Comparison of ENCODE assay signal across 7 mouse cellular contexts in the genomic region with DNA sequence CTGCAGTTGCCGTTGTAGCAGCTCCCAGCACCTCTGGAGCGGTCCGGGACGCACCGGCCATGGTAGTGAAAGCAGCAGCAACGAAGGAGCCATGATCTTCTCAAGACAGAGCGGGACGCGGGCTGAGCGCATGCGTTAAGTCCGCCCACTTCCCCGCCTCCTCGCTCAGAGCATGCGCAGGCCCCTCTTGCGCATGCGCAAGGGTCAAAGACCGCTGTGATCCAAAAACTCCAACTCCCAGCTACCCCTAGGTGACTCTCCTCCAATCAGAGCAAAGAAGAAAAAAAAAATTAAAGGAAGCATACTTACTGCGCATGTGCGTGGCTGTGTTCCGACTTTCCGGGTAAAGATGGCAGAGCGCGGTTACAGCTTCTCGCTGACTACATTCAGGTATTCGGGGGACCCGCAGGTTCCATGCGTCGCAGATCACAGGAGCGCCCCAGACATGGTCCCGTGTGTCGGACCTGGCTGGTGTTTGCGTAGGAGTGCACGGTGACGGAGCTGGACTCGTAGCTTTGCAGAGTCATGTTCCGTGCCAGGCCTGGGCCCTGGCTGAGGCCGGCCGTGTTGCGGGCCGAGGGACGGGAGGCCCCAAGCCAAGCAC. TPM values are rescaled to one million over a fixed set of nuclear protein-coding genes. Genes with fewer than 3 reads are reported as not detected.
A peak's percentile ranks its signal among the peaks of the same experiment; 100 is the strongest.
DNase-seq lines count a peak whose midpoint lies in the region; ATAC-seq lines count a peak whose summit lies in the region.

A gene (minus strand): TSS at position 240 of the 604 bp plus-strand sequence.
A gene (plus strand): TSS at position 315 of the 604 bp plus-strand sequence.

- intact Hi-C loops in gastrocnemius, postnatal 36 days (cut with DNase I): no loop called here
- intact Hi-C loops in left cerebral cortex, postnatal 25 days (cut with DNase I): loop anchor here (1.0 to 5.0 kb wide), 2 partner anchors 17 to 136 kb away; a partner anchor contains a TSS

- H3K36me3 ChIP-seq in intestine, embryonic 15.5 days: 0 out of 2 replicates have a peak, but pooled peaks cover 8% of the 10 kb centered on the region
- H3K36me3 ChIP-seq in midbrain, embryonic 10.5 days: peaks cover 43% of the 10 kb centered on the region

- peak; percentile 99 for DNase-seq in adrenal gland, adult 2 months
- DNase-seq in embryo, embryonic 11.5 days (ENCODE audit: low read depth, low spot score): peak; percentile 99
- DNase-seq in gastrocnemius, postnatal 36 days: peak; percentile 93 to 96
- peak; percentile 95 to 99 for DNase-seq in left cerebral cortex, postnatal 25 days (ENCODE audit: low spot score in 2 of 2)
- DNase-seq in midbrain, embryonic 10.5 days (ENCODE audit: low spot score): peak; percentile 97
- DNase-seq in right cerebral cortex, postnatal 4 days: peak; percentile 92

- no peaks in the 10 kb centered on the region for H3K9me3 ChIP-seq in intestine, embryonic 15.5 days
- no peaks in the 10 kb centered on the region for H3K9me3 ChIP-seq in midbrain, embryonic 10.5 days (replicated peaks)

- peak within 1 kb of the TSS; percentile 84 for H3K9ac ChIP-seq in intestine, embryonic 15.5 days

- no peaks in the 10 kb centered on the region for H3K27me3 ChIP-seq in intestine, embryonic 15.5 days (replicated peaks)
- H3K27me3 ChIP-seq in midbrain, embryonic 10.5 days (ENCODE audit: low read depth, poor library complexity, severe bottlenecking): no peaks in the 10 kb centered on the region

- peak within 1 kb of the TSS; percentile 66; the same call in 1 of the 2 replicates for H3K27ac ChIP-seq in intestine, embryonic 15.5 days
- peak within 1 kb of the TSS; percentile 86 for H3K27ac ChIP-seq in midbrain, embryonic 10.5 days (replicated peaks)

- under 1% methylated on average over 42 of the region's 42 CpGs for WGBS in intestine, embryonic 15.5 days
- under 1% methylated on average over 42 of the region's 42 CpGs for WGBS in midbrain, embryonic 10.5 days

- peaks cover 5% of the 10 kb centered on the region; the same call in 1 of the 2 replicates for H3K4me1 ChIP-seq in intestine, embryonic 15.5 days (replicated peaks)
- peaks cover 12% of the 10 kb centered on the region for H3K4me1 ChIP-seq in midbrain, embryonic 10.5 days

- peak; percentile 99 for ATAC-seq in intestine, embryonic 15.5 days

- H3K4me2 ChIP-seq in intestine, embryonic 15.5 days (replicated peaks): peak within 1 kb of the TSS; percentile 52

- peak within 1 kb of the TSS; percentile 77 for H3K4me3 ChIP-seq in intestine, embryonic 15.5 days (replicated peaks)
- H3K4me3 ChIP-seq in midbrain, embryonic 10.5 days: peak within 1 kb of the TSS; percentile 83

RNA-seq across cellular contexts. Expression of the first gene that starts in this region (rescaled TPM):
- total RNA-seq in adrenal gland, adult 2 months (2021): 10 to 100 TPM; 49.8 to 83.5 TPM
- polyA plus RNA-seq in adrenal gland, adult 2 months (2012; rRNA removed): 8.9 and 10.7 TPM in 2 replicates
- total RNA-seq in gastrocnemius, postnatal 36 days (2021): 10 to 100 TPM; 38.8 to 46.7 TPM
- 121 and 140 TPM in 2 replicates for polyA plus RNA-seq in intestine, embryonic 15.5 days (2015; fragmentation: Nextera tagmentation; extraction: Ambion mirVana)
- total RNA-seq in left cerebral cortex, postnatal 25 days (2021): 10 to 100 TPM; 28.7 to 31.4 TPM
- 98.8 and 109 TPM in 2 replicates for polyA plus RNA-seq in midbrain, embryonic 10.5 days (2016; fragmentation: Nextera tagmentation; extraction: Ambion mirVana)

RNA-seq across cellular contexts. Expression of the second gene that starts in this region (rescaled TPM):
- total RNA-seq in adrenal gland, adult 2 months (2021): 100 to 1,000 TPM in 1 of 2 experiments, 10 to 100 TPM in 1; 99.6 to 106 TPM
- 18.4 and 20.2 TPM in 2 replicates for polyA plus RNA-seq in adrenal gland, adult 2 months (2012; rRNA removed)
- total RNA-seq in gastrocnemius, postnatal 36 days (2021): 10 to 100 TPM; 44.4 to 51.5 TPM
- polyA plus RNA-seq in intestine, embryonic 15.5 days (2015; fragmentation: Nextera tagmentation; extraction: Ambion mirVana): 196 and 205 TPM in 2 replicates
- 10 to 100 TPM; 58.1 to 60.3 TPM for total RNA-seq in left cerebral cortex, postnatal 25 days (2021)
- polyA plus RNA-seq in midbrain, embryonic 10.5 days (2016; fragmentation: Nextera tagmentation; extraction: Ambion mirVana): 236 and 248 TPM in 2 replicates

Comparison
In these comparisons a context has a peak if more than half of its experiments do, and no peak if none do; other contexts are left out.
1. Peak in every context shown above with its lines: DNase-seq, ATAC-seq, H3K4me3 ChIP-seq and H3K27ac ChIP-seq.